Mouse (Mus musculus) embryonic facial prominence, embryonic 12.5 days (tissue): ENCODE measurements around the gene AA986860. TPM values are rescaled to one million over a fixed set of nuclear protein-coding genes. Genes with fewer than 3 reads are reported as not detected.

ENCODE experiments used
- ATAC-seq: fragments of 200-750 bp; cut with Nextera tagmentation; 2 replicates; pipeline ENCODE4 v1.8.0; 2017; ENCODE audit not compliant: insufficient number of reproducible peaks, insufficient read depth, low FRiP score, low TSS enrichment
- H3K27ac ChIP-seq: fragments of 300-500 bp; sonication (generic); 2 replicates; pipeline ENCODE4 v1.5.1; 2016; ENCODE audit warnings: mild to moderate bottlenecking
- H3K27me3 ChIP-seq: fragments of 300-500 bp; sonication (generic); 2 replicates; pipeline ENCODE4 v1.6.1; 2016; ENCODE audit warnings: mild to moderate bottlenecking, moderate library complexity
- H3K36me3 ChIP-seq: fragments of 300-500 bp; sonication (generic); 2 replicates; pipeline ENCODE4 v1.6.1; 2016; ENCODE audit warnings: mild to moderate bottlenecking
- H3K4me1 ChIP-seq: fragments of 300-500 bp; sonication (generic); 2 replicates; pipeline ENCODE4 v1.6.1; 2016
- H3K4me2 ChIP-seq: fragments of 300-500 bp; sonication (generic); replicated peaks from 2 replicates; pipeline ENCODE4 v1.6.1; 2016; ENCODE audit warnings: mild to moderate bottlenecking, moderate library complexity
- H3K4me3 ChIP-seq: fragments of 300-500 bp; sonication (generic); 2 replicates; pipeline ENCODE4 v1.5.1; 2016; ENCODE audit warnings: mild to moderate bottlenecking
- H3K9ac ChIP-seq: fragments of 300-500 bp; sonication (generic); 2 replicates; pipeline ENCODE4 v1.6.1; 2016; ENCODE audit warnings: mild to moderate bottlenecking, moderate library complexity
- H3K9me3 ChIP-seq: fragments of 300-500 bp; sonication (generic); 2 replicates; pipeline ENCODE4 v1.6.1; 2016; ENCODE audit warnings: mild to moderate bottlenecking, moderate library complexity
- WGBS: fragments of 180-500 bp; shearing (Covaris S2); methylation state at CpG from one replicate; pipeline ENCODE4 v1.1.7; 2016; 5-methylcytosine and 5-hydroxymethylcytosine counted together
- polyA plus RNA-seq: library from polyadenylated mRNA; unstranded; fragments of >200 nt; fragmentation: Nextera tagmentation; extraction: Ambion mirVana; gene quantifications from 2 replicates; pipeline ENCODE4 v1.2.1, GENCODE M21; 2016

Gene AA986860
- polyA plus RNA-seq, 1 experiment from 2014 or later, result 1.00 TPM

DNA sequence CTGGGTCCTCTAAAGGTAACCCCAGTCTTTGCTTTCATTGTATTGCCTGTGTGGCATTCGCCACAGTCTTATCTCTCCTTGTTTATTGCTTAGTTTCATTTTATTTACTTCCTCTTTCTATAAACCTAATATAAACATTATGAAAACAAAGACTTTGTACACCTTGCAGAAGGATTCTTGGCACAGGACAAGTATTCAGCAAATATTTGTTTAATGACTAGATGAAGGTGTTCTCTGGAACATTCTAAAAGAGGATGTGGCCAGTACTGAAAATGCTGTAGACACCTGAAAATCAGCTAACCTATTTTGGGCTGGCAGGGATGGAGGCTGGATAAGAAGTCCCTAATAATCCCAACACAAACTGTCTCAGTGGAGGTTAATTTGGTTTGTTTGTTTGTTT lies 29.8 kb downstream of the AA986860 start:
- Histone ChIP-seq H3K4me1 (no peaks in the 10 kb centered on the region), H3K9ac (no peak overlapping the region), H3K27me3 (no peaks in the 10 kb centered on the region), H3K36me3 (no peaks in the 10 kb centered on the region), H3K4me2 (no peak overlapping the region), H3K27ac (no peak overlapping the region), H3K9me3 (no peaks in the 10 kb centered on the region), H3K4me3 (no peak overlapping the region)
- no peak for ATAC-seq
- WGBS, result 84% methylated on average over 1 of the region's 1 CpGs

DNA sequence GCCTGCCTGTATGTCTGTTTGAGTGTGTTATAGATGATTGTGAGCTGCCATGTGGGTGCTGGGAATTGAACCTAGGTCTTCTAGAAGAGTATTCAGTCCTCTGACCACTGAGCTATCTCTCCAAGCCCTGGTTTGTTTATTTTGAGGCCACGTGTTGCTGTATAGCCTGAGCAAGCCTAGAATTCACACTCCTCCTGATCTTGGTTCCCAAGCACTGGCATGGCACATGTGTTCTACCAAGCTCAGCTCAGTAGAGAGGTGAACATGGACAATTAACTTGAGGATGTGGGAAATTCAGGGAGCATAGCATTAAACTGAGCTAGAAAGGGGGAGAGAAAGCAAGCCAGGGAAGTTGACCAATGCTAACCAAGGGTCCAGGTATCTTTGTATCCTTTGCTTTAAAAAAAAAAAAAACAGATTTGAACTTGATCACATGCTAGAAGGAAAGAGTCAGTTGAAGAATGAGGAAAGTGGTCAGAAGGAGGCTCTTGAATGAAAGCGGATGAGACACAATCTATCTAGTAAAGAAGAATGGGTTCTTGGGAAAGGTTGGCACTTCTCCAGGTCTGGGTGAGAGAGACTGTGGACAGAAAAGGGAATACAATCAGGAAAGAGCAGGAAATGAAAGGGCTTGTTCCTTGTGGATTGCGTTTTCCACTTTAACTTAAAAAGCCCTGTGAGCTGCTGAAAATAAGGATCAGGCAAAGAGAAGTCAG lies 30.4 kb downstream of the AA986860 start:
- no peak overlapping the region for H3K4me3 ChIP-seq
- no peak for ATAC-seq
- no peaks in the 10 kb centered on the region for H3K4me1 ChIP-seq
- no peaks in the 10 kb centered on the region for H3K9me3 ChIP-seq
- no peak overlapping the region for H3K27ac ChIP-seq
- no peaks in the 10 kb centered on the region for H3K27me3 ChIP-seq
- 86% methylated on average over 3 of the region's 3 CpGs for WGBS
- no peak overlapping the region for H3K4me2 ChIP-seq
- H3K9ac ChIP-seq, result no peak overlapping the region
- no peaks in the 10 kb centered on the region for H3K36me3 ChIP-seq

DNA sequence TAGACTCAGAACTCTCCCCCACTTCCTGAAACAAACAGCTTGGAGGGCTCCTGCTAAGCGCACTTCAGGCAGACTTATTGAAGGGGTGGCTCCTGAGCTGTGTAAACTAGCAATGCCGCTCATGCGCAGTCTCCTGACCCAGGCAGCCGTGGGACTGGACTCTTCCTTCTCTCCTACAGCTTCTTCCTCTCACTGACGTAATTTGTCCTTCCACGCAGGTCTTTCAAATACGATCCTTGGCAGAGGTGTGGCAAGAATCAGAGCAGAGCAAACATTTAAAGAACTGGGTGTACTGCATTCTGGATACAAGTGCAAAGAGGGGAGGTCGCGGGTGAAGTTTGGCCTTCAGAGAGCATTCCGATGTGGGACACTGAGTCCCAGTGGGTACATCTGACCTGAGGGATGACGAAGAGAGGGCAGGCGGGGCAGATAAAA lies 32.3 kb downstream of the AA986860 start:
- H3K27me3 ChIP-seq, result no peaks in the 10 kb centered on the region
- 84% methylated on average over 12 of the region's 12 CpGs for WGBS
- H3K36me3 ChIP-seq, result no peaks in the 10 kb centered on the region
- ATAC-seq, result no peak
- no peak overlapping the region for H3K4me2 ChIP-seq
- H3K9ac ChIP-seq, result no peak overlapping the region
- H3K27ac ChIP-seq, result no peak overlapping the region
- no peaks in the 10 kb centered on the region for H3K4me1 ChIP-seq
- H3K9me3 ChIP-seq, result no peaks in the 10 kb centered on the region
- H3K4me3 ChIP-seq, result no peak overlapping the region

DNA sequence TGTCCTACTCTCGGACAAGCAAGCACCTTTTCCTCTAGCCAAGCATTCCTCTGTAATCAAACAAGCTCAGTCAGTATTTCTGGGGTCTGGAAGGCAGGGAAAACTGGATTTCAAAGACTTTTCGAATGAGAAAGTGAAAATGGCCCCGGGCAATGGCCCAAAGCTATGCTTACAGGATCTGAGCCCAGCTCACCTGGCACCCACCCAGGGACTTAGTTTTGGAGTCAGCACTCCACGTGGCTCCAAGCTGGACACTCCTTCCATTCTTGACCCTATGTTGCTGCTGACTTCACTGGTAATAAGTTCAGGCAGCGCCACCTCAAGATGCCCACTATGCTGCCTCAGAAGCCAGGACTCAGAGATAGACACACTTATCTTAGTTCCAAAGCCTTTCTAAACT lies 35.3 kb downstream of the AA986860 start:
- no peak overlapping the region for H3K27ac ChIP-seq
- no peaks in the 10 kb centered on the region for H3K9me3 ChIP-seq
- H3K27me3 ChIP-seq, result no peaks in the 10 kb centered on the region
- no peak overlapping the region for H3K4me2 ChIP-seq
- no peak overlapping the region for H3K9ac ChIP-seq
- WGBS, result 77% methylated on average over 5 of the region's 5 CpGs
- H3K4me1 ChIP-seq, result no peaks in the 10 kb centered on the region
- no peak for ATAC-seq
- no peaks in the 10 kb centered on the region for H3K36me3 ChIP-seq
- H3K4me3 ChIP-seq, result no peak overlapping the region

DNA sequence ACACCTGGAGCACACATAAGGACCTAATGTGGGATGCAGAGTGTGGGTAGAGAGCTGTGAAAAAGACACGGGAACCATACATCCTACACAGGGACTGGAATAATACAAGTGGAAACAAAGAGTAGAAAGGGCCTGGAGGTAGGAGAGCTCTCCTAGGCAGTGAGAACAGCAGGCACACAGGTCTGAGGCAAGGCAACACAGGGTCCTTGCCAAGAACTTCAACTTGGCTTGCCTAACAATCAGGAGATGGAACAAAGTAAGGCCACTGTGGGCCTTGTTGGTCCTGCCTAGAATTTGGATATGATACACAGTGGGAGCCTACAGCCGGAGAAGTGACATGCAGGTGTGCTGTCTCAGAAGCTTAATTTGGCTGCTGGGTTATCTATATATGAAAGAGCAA lies 38.1 kb downstream of the AA986860 start:
- no peaks in the 10 kb centered on the region for H3K4me1 ChIP-seq
- no peak overlapping the region for H3K4me2 ChIP-seq
- H3K27me3 ChIP-seq, result no peaks in the 10 kb centered on the region
- no peak for ATAC-seq
- H3K9me3 ChIP-seq, result no peaks in the 10 kb centered on the region
- no peaks in the 10 kb centered on the region for H3K36me3 ChIP-seq
- no peak overlapping the region for H3K9ac ChIP-seq
- WGBS, result 88% methylated on average over 2 of the region's 2 CpGs
- no peak overlapping the region for H3K27ac ChIP-seq
- H3K4me3 ChIP-seq, result no peak overlapping the region

DNA sequence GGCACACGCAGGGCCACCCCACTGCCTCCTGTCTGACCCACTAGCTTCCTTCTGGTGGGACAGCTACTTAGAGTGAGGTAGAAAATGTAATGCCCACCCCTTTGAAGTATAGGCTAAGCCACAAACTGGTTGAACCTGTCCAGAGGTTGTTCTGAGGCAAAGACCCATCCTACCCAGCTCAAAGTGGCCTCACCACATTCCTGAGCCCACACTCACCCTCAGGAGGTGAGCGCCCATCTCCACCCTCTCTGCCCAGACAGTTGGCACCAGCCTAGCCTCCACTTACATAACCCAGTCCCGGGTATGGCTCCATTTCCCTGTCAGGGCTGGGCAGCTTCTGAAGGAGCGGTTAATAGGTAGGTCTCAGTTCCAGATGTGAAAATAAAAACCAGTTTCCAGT lies 38.7 kb downstream of the AA986860 start:
- H3K4me2 ChIP-seq, result no peak overlapping the region
- ATAC-seq, result no peak
- no peak overlapping the region for H3K27ac ChIP-seq
- H3K9me3 ChIP-seq, result no peaks in the 10 kb centered on the region
- 83% methylated on average over 4 of the region's 4 CpGs for WGBS
- no peak overlapping the region for H3K9ac ChIP-seq
- H3K4me1 ChIP-seq, result no peaks in the 10 kb centered on the region
- no peak overlapping the region for H3K4me3 ChIP-seq
- no peaks in the 10 kb centered on the region for H3K36me3 ChIP-seq
- H3K27me3 ChIP-seq, result no peaks in the 10 kb centered on the region

DNA sequence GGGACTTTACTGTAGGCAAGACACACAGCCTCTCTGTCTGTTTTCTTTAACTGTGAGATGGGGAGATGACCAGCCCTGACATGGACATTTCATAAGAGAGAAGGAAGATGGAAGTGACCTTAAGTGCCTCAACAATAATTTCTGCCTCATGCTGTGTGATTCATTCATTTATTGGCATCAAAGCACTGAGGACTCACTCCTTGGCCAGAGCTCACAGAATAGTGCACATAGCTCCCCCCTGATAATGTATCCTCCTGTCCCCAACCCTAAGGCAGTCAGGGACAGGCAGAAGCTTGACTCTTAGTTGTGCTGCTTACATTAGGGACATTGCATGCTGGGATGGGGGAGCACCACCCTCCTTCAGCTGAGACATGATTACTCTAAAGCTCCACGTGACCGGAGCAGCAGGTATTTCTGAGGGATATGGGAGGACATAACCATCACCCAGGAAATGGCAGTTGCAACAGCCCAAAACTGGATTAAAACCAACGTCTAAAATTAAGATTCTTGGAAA lies 39.3 kb downstream of the AA986860 start:
- ATAC-seq, result no peak

DNA sequence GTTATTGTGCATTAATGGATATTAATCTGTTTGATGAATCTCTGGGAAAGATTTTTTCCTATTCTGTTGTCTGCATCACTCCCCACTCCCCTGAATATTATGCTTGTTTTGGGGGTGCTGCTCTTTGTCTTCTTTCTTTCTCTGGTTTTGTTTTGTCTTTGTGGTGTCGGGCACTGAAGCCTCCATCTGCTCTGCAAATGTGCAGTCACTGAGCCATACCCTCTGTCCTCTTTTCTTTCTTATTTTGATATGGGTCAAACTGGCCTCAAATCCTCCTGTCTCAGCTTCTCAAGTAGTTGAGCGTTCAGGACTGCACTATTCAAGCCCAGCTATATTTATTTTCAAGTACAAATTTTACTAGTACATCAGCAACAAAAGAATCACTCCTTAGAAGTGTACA lies 43.5 kb downstream of the AA986860 start:
- H3K27me3 ChIP-seq, result no peaks in the 10 kb centered on the region
- H3K4me3 ChIP-seq, result no peak overlapping the region
- H3K4me1 ChIP-seq, result no peaks in the 10 kb centered on the region
- no peak overlapping the region for H3K27ac ChIP-seq
- H3K36me3 ChIP-seq, result no peaks in the 10 kb centered on the region
- no peaks in the 10 kb centered on the region for H3K9me3 ChIP-seq
- ATAC-seq, result no peak
- no peak overlapping the region for H3K4me2 ChIP-seq
- 66% methylated on average over 2 of the region's 2 CpGs for WGBS
- H3K9ac ChIP-seq, result no peak overlapping the region

More for the DNA sequence above, 39.3 kb downstream of the AA986860 start:
- no peaks in the 10 kb centered on the region for H3K27me3 ChIP-seq
- H3K4me2 ChIP-seq, result no peak overlapping the region
- no peak overlapping the region for H3K4me3 ChIP-seq
- no peaks in the 10 kb centered on the region for H3K4me1 ChIP-seq
- H3K27ac ChIP-seq, result no peak overlapping the region
- WGBS, result 74% methylated on average over 3 of the region's 3 CpGs
- H3K9me3 ChIP-seq, result no peaks in the 10 kb centered on the region
- no peaks in the 10 kb centered on the region for H3K36me3 ChIP-seq
- H3K9ac ChIP-seq, result no peak overlapping the region

DNA sequence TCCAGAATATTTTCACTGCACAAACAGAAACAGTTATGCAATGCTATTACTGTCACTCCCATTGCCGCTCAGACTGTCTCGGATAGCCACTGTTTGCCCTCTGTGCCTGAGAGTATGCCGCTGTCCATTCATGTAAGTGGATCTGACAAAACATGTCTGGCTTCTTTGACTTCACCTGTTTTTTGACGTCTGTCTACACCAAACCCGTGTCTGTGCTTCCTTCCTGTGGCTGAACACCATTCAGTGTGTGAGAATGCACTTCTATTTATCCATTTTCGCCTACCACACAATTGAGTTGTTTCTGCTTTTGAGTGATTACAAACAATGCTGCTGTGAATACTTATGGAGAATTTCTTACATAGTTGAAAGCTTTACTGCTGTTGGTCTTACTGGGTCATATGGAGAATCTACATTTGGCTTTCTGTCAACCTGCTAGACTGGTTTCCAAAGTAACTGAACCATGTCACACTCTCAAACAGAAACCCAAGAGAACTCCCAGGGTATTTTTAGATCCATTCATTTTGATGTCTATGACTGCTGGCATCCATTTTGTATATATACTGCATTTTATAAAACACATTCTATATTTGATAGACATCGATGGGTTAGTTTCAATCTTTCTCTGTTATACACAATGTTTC lies 44.0 kb downstream of the AA986860 start:
- H3K36me3 ChIP-seq, result no peaks in the 10 kb centered on the region
- no peaks in the 10 kb centered on the region for H3K4me1 ChIP-seq
- no peak overlapping the region for H3K4me2 ChIP-seq
- H3K9me3 ChIP-seq, result no peaks in the 10 kb centered on the region
- no peak overlapping the region for H3K9ac ChIP-seq
- 77% methylated on average over 7 of the region's 7 CpGs for WGBS
- H3K27ac ChIP-seq, result no peak overlapping the region
- no peaks in the 10 kb centered on the region for H3K27me3 ChIP-seq
- no peak for ATAC-seq
- H3K4me3 ChIP-seq, result no peak overlapping the region

DNA sequence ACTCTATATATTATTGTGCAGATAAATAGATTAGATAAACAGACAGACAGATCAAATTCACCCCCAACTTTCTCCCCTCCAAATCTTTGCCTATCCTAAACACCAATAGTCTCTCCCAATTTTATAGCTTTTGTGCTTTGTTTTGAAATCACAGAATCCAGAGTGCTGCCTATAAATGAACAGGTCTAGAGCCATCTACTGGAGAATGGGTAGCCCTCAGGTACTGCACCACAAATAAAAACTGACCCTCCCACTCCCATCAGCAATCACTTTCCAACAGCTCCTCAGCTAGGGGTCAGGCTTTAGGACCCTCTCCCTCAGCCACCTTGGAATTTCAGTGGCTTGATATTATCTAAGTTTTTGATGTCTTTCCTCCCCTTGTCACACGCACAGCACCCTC lies 44.9 kb downstream of the AA986860 start:
- no peak overlapping the region for H3K4me2 ChIP-seq
- H3K4me3 ChIP-seq, result no peak overlapping the region
- no peak overlapping the region for H3K9ac ChIP-seq
- no peak overlapping the region for H3K27ac ChIP-seq
- H3K4me1 ChIP-seq, result no peaks in the 10 kb centered on the region
- H3K36me3 ChIP-seq, result no peaks in the 10 kb centered on the region
- 90% methylated on average over 1 of the region's 1 CpGs for WGBS
- H3K9me3 ChIP-seq, result no peaks in the 10 kb centered on the region
- no peak for ATAC-seq
- H3K27me3 ChIP-seq, result no peaks in the 10 kb centered on the region

DNA sequence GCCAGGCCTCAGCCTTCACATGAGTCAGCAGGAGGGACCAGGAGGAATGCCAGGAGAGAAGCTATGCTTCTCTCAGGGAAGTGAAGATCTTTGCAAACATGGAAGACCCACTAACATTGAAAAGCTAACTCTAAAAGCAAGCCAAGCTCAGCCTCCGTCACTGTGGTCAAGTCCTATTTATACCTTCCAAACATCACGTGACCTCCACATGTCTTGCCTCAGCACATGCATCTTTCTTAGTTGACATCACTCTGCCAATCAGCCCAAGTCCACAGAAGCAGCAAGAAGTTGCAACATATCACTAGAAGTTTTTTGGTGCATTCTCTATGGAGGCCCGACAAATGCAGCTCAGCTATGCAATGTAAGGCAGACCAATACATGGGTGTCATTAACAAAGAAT lies 48.1 kb downstream of the AA986860 start:
- no peak overlapping the region for H3K9ac ChIP-seq
- no peak for ATAC-seq
- H3K4me1 ChIP-seq, result no peaks in the 10 kb centered on the region
- no peaks in the 10 kb centered on the region for H3K9me3 ChIP-seq
- H3K27me3 ChIP-seq, result no peaks in the 10 kb centered on the region
- H3K36me3 ChIP-seq, result no peaks in the 10 kb centered on the region
- no peak overlapping the region for H3K4me2 ChIP-seq
- no peak overlapping the region for H3K4me3 ChIP-seq
- H3K27ac ChIP-seq, result no peak overlapping the region
- 79% methylated on average over 3 of the region's 3 CpGs for WGBS

DNA sequence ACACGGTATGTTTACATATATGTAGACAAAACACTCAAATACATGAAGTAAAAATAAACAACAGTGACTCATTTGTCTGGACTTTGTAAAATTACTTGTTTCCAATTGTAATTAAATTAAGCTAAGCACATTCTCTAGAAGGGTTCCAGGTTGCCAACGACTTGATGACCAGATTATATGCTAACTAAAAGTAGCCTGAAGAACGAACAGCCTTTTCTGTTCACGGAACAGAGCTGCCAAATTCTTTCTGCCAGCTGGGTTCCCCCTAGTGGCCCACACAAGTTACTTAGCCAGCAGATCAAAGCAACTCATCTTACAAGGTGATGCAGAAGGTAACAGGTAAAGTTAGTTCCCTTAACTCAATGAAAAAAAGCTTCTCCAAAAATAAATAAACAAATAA lies 52.3 kb downstream of the AA986860 start:
- no peak for ATAC-seq
- Histone ChIP-seq H3K9ac (no peak overlapping the region), H3K27ac (no peak overlapping the region), H3K36me3 (no peaks in the 10 kb centered on the region), H3K4me2 (no peak overlapping the region), H3K9me3 (no peaks in the 10 kb centered on the region), H3K4me3 (no peak overlapping the region), H3K27me3 (no peaks in the 10 kb centered on the region), H3K4me1 (no peaks in the 10 kb centered on the region)
- 30% methylated on average over 4 of the region's 4 CpGs for WGBS
